Mouse (Mus musculus): ENCODE measurements at regions not wholly inside any gene's neighbourhood (a gene's known extent, or its start where the extent isn't known, plus 50 kb on each side); places are given as distances from the start of the nearest gene placed in this dataset.

GRCm38 (mm10) chr13:32553136-32553535, 214.6 kb upstream of the Gmds start:
- Histone ChIP-seq H3K4me3 (no peak overlapping the region), H3K27me3 (ENCODE audit: control insufficient read depth, insufficient read depth, low read length) (no peaks in the 10 kb centered on the region), H3K36me3 (ENCODE audit: control insufficient read depth, insufficient read depth, low read length) (no peaks in the 10 kb centered on the region), H3K4me1 (ENCODE audit: control insufficient read depth, insufficient read depth, low read length) (no peaks in the 10 kb centered on the region), H3K9ac (ENCODE audit: low read depth, low read length) (no peak overlapping the region), H3K79me2 (replicated peaks; ENCODE audit: control insufficient read depth, insufficient read depth, low read length) (no peaks in the 10 kb centered on the region), H3K27ac (no peak overlapping the region)
- DNase-seq: no peak
- TF ChIP-seq POLR2A (IDR thresholded peaks at IDR 0.05; ENCODE audit: insufficient read depth, low read depth, low read length) (no peak), EP300 (IDR thresholded peaks at IDR 0.05; ENCODE audit: insufficient read depth, low read depth, low read length) (no peak), CTCF (IDR thresholded peaks at IDR 0.05) (no peak)
- WGBS: 78% methylated on average over 4 of the region's 4 CpGs
- intact Hi-C loops (cut with DNase I): no loop called here

- H3K4me1 ChIP-seq (ENCODE audit: control insufficient read depth, insufficient read depth, low read length): no peaks in the 10 kb centered on the region
- no peak overlapping the region for H3K27ac ChIP-seq
- no peak for DNase-seq
- intact Hi-C loops (cut with DNase I): no loop called here
- no peak overlapping the region for H3K4me3 ChIP-seq
- 62% methylated on average over 3 of the region's 3 CpGs for WGBS
- no peaks in the 10 kb centered on the region for H3K79me2 ChIP-seq (replicated peaks; ENCODE audit: control insufficient read depth, insufficient read depth, low read length)
- H3K9ac ChIP-seq (ENCODE audit: low read depth, low read length): no peak overlapping the region
- H3K36me3 ChIP-seq (ENCODE audit: control insufficient read depth, insufficient read depth, low read length): no peaks in the 10 kb centered on the region
- H3K27me3 ChIP-seq (ENCODE audit: control insufficient read depth, insufficient read depth, low read length): no peaks in the 10 kb centered on the region
- TF ChIP-seq EP300 (IDR thresholded peaks at IDR 0.05; ENCODE audit: insufficient read depth, low read depth, low read length) (no peak), POLR2A (IDR thresholded peaks at IDR 0.05; ENCODE audit: insufficient read depth, low read depth, low read length) (no peak), CTCF (IDR thresholded peaks at IDR 0.05) (no peak)
These were observed 211.6 kb upstream of the Gmds start for GRCm38 (mm10) chr13:32550113-32550512.

GRCm38 (mm10) chr13:32547126-32547525, 208.6 kb upstream of the Gmds start:
- Histone ChIP-seq H3K9ac (ENCODE audit: low read depth, low read length) (no peak overlapping the region), H3K27me3 (ENCODE audit: control insufficient read depth, insufficient read depth, low read length) (no peaks in the 10 kb centered on the region), H3K4me1 (ENCODE audit: control insufficient read depth, insufficient read depth, low read length) (no peaks in the 10 kb centered on the region), H3K36me3 (ENCODE audit: control insufficient read depth, insufficient read depth, low read length) (no peaks in the 10 kb centered on the region), H3K79me2 (replicated peaks; ENCODE audit: control insufficient read depth, insufficient read depth, low read length) (no peaks in the 10 kb centered on the region), H3K4me3 (no peak overlapping the region), H3K27ac (no peak overlapping the region)
- DNase-seq: no peak
- 76% methylated on average over 7 of the region's 7 CpGs for WGBS
- intact Hi-C loops (cut with DNase I): no loop called here
- TF ChIP-seq CTCF (IDR thresholded peaks at IDR 0.05): no peak
- no peak for TF ChIP-seq EP300 (IDR thresholded peaks at IDR 0.05; ENCODE audit: insufficient read depth, low read depth, low read length)
- TF ChIP-seq POLR2A (IDR thresholded peaks at IDR 0.05; ENCODE audit: insufficient read depth, low read depth, low read length): no peak

GRCm38 (mm10) chr13:32544986-32545740, 206.6 kb upstream of the Gmds start:
- H3K79me2 ChIP-seq (replicated peaks; ENCODE audit: control insufficient read depth, insufficient read depth, low read length): no peaks in the 10 kb centered on the region

GRCm38 (mm10) chr13:32541611-32542010, 203.1 kb upstream of the Gmds start:
- H3K4me1 ChIP-seq (ENCODE audit: control insufficient read depth, insufficient read depth, low read length): no peaks in the 10 kb centered on the region
- H3K79me2 ChIP-seq (replicated peaks; ENCODE audit: control insufficient read depth, insufficient read depth, low read length): no peaks in the 10 kb centered on the region
- H3K27ac ChIP-seq: no peak overlapping the region
- DNase-seq: no peak
- H3K4me3 ChIP-seq: no peak overlapping the region
- no peak overlapping the region for H3K9ac ChIP-seq (ENCODE audit: low read depth, low read length)
- no peaks in the 10 kb centered on the region for H3K36me3 ChIP-seq (ENCODE audit: control insufficient read depth, insufficient read depth, low read length)
- no peaks in the 10 kb centered on the region for H3K27me3 ChIP-seq (ENCODE audit: control insufficient read depth, insufficient read depth, low read length)
- TF ChIP-seq EP300 (IDR thresholded peaks at IDR 0.05; ENCODE audit: insufficient read depth, low read depth, low read length) (no peak), POLR2A (IDR thresholded peaks at IDR 0.05; ENCODE audit: insufficient read depth, low read depth, low read length) (no peak), CTCF (IDR thresholded peaks at IDR 0.05) (no peak)
- intact Hi-C loops (cut with DNase I): no loop called here
- WGBS: 94% methylated on average over 1 of the region's 1 CpGs

More at GRCm38 (mm10) chr13:32544986-32545740, 206.6 kb upstream of the Gmds start:
- no peak overlapping the region for H3K9ac ChIP-seq (ENCODE audit: low read depth, low read length)
- WGBS: 71% methylated on average over 7 of the region's 7 CpGs
- intact Hi-C loops (cut with DNase I): no loop called here
- no peaks in the 10 kb centered on the region for H3K27me3 ChIP-seq (ENCODE audit: control insufficient read depth, insufficient read depth, low read length)
- no peak overlapping the region for H3K27ac ChIP-seq
- no peak overlapping the region for H3K4me3 ChIP-seq
- TF ChIP-seq CTCF (IDR thresholded peaks at IDR 0.05) (no peak), EP300 (IDR thresholded peaks at IDR 0.05; ENCODE audit: insufficient read depth, low read depth, low read length) (no peak), POLR2A (IDR thresholded peaks at IDR 0.05; ENCODE audit: insufficient read depth, low read depth, low read length) (no peak)
- no peaks in the 10 kb centered on the region for H3K36me3 ChIP-seq (ENCODE audit: control insufficient read depth, insufficient read depth, low read length)
- no peak for DNase-seq
- no peaks in the 10 kb centered on the region for H3K4me1 ChIP-seq (ENCODE audit: control insufficient read depth, insufficient read depth, low read length)

GRCm38 (mm10) chr13:32536241-32536640, 197.7 kb upstream of the Gmds start:
- WGBS: 88% methylated on average over 4 of the region's 4 CpGs
- H3K79me2 ChIP-seq (replicated peaks; ENCODE audit: control insufficient read depth, insufficient read depth, low read length): no peaks in the 10 kb centered on the region
- no peak for TF ChIP-seq POLR2A (IDR thresholded peaks at IDR 0.05; ENCODE audit: insufficient read depth, low read depth, low read length)
- TF ChIP-seq EP300 (IDR thresholded peaks at IDR 0.05; ENCODE audit: insufficient read depth, low read depth, low read length): no peak
- TF ChIP-seq CTCF (IDR thresholded peaks at IDR 0.05): no peak
- no peaks in the 10 kb centered on the region for H3K36me3 ChIP-seq (ENCODE audit: control insufficient read depth, insufficient read depth, low read length)
- no peaks in the 10 kb centered on the region for H3K27me3 ChIP-seq (ENCODE audit: control insufficient read depth, insufficient read depth, low read length)
- DNase-seq: no peak
- intact Hi-C loops (cut with DNase I): no loop called here
- no peak overlapping the region for H3K27ac ChIP-seq
- H3K4me3 ChIP-seq: no peak overlapping the region
- no peak overlapping the region for H3K9ac ChIP-seq (ENCODE audit: low read depth, low read length)
- no peaks in the 10 kb centered on the region for H3K4me1 ChIP-seq (ENCODE audit: control insufficient read depth, insufficient read depth, low read length)
